Mouse (Mus musculus) ES-Bruce4 (cell line): ENCODE results near the gene Taco1.

ENCODE experiments used
- CTCF ChIP-seq: IDR thresholded peaks from one replicate; pipeline ENCODE4 v1.8.1; 2011; ENCODE audit warnings: low read depth, low read length
- EP300 ChIP-seq: IDR thresholded peaks from 2 replicates; pipeline ENCODE4 v1.6.1; 2011; ENCODE audit warnings: low read depth, low read length; ENCODE audit not compliant: insufficient read depth
- POLR2A ChIP-seq: IDR thresholded peaks from one replicate; pipeline ENCODE4 v1.8.1; 2011; ENCODE audit warnings: low read length; ENCODE audit not compliant: insufficient read depth

- TF ChIP-seq CTCF (no peak), POLR2A (no peak), EP300 (0 out of 2 replicates have a peak, but pooled peaks have one; percentile 11)
Observed at GRCm38 (mm10) chr11:106065923-106066571, at the start of gene Taco1.
